Mouse (Mus musculus) c-Kit-positive CD71-negative TER-119-negative erythroid progenitor cells, embryonic 14.5 days (primary cell): ENCODE measurements at regions not wholly inside any gene's neighbourhood (a gene's known extent, or its start where the extent isn't known, plus 50 kb on each side); places are given as distances from the start of the nearest gene placed in this dataset.
A peak's percentile ranks its signal among the peaks of the same experiment; 100 is the strongest.
"Not testable (repeated sequence)": the region's sequence is repeated elsewhere in the genome, so short reads cannot be mapped to it uniquely, and the experiment has no call there.

Experiments
- DNase-seq: peaks from one replicate; pipeline ENCODE4 v3.0.0-alpha.2; 2013; ENCODE audit warnings: low read depth

DNA sequence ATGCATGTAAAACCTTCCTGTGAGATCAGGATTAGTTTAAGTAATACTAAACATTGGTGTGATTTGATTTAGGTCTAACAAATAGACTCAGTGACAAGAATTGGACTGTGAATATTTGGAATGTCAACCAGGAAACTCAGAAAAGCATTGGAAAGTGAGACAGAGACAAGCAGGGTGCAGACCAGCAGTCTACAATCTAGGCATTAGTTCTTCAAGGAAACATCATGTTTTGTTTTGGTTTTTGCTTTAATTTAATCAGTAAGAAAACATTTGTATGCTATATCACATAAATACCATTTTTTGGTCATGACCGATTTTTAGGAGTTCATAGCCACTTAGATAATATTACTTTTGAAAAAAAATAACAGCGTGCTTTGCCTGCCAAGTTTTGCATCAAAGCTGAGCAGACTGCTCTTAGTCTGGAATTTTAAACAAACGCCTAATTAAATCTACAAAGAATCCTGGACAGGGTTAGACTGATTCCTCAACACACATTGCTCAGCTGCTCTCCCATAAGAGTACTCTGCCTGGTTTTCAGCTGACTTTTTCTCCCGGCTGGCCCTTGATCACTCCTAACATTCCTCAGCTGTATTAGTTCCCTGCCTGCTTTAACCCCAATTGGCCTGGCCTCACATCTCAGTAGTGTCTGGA is 396.5 kb upstream of the Kcnh7 start:
- no peak for DNase-seq

DNA sequence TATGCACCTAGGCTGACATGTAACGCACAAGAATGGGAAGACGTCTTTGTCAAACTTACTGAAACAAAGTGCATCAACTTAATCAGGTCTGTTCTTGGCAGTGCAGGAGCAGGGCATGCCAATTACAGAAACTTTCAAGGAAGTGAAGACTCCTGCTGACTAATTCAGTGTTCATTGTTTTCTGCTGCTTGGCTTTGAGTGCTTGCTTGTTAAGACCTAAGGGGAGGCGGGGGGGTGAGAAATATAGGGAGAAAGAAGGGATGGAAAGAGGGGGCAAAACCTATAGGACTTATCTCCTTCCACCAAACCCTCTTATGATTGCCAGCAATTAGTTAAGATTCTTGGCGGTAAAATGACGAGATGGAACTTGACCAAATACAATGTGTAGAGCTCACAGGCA is 391.1 kb upstream of the Kcnh7 start:
- DNase-seq: no peak

DNA sequence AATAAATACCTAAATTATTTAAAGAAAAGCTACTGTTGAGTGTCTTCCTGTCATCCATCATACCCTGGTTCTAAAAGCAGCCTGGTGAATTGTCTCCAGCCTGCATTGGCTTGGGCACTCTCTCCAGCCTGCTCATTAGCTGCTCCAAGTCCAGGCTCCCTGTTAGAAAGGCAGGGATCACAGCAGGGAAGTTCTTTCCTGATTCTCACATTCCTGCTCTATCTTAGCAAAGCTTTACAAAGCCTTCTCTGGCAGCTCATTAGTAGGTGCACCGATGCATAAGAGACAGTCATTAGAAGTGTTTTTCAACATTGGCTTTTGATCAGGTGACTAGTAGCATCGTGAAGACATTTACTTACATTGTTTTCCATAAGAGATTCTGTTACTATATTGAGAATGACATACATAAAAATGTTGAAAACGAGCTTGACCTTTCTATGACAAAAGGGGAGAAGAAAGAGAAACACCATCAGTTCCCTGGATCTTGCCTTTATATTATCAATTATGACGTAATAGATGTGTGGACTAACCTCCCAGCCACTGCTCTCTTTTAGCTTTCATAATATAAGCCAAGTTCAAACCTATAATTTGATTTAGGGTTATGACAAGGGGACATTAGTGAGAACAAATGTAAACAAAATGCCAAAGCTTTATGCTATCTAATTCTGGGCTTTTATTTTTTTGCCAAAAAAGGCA is 390.1 kb upstream of the Kcnh7 start:
- no peak for DNase-seq

DNA sequence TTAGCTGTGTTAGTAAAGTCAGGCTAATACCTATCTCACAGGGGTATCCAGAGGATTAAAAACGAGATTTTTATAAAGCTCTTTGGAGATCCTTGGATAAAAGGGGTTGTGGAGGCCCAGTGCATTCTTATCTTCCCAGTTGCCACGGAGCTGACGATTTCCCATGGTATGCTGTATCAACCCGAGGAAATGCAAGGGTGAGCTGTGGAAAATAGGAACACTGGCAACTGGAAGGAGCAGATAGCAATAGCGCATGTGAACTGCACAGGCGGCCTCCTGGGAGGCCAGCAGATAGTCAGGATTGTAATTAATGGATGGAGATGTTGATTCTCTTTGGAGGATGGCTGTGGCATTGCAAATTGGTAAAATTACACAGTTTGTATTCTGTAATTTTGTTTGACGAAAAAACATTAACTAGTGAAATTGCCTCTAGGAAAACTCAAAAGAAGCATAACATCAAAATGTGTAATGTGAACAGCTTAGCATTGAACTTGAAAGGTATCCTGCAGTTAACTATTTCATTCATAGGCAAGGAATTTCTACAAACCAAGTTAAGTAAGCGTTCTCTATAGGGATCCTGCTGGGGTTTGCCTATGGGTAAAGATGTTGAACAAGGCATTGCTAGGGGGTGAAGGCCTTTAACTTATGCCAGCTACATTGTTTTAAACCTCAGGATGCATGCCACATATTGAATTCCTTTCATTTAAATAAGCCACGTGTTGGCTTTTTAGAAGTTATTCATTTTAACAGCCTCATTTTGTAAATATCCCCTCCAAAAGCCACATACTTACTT is 389.1 kb upstream of the Kcnh7 start:
- no peak for DNase-seq

DNA sequence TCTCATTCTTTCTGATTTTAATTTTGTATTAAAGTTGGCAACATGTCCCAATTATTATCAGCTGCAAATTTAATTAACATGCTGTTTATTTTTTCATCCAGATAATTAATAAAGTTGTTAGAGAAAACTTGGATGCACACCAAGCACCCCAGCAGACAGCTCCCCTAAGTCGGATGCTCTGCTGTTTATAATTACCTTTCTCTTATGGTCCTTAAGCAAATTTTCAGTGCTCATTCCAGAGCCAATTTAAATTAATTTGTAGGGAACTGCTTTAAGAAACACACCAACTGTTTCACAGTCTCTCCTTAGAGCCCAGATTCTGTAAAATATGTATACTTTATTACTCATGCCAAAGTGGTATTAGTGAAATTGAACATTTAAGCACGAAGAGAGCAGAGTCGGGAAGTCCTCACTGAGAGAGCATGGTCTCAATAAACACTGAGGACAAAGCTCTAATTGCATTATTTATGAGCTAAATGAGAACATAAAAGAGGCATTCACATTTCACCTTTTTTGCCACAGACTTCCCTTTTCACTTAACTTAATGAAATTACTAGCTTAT is 372.9 kb upstream of the Kcnh7 start:
- no peak for DNase-seq

DNA sequence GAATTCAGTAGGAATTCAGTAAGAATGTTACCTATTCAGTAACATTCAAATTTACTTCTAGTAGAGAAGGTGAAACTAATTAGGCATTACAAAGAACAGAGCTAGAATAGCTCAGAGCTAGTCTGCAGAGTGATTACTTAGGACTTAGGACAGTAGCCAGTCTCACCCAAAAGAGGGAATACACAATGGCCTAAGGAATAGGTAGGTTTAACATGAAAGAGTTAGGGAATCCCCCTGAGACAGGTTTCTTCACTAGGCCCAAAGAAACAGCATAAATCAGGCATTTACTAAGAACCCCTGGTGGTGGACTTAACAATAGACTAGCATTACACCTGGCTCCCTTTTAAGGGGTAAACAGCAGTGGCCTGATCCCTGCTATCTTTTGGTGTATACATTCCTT is 357.7 kb upstream of the Kcnh7 start:
- not testable (repeated sequence) for DNase-seq

DNA sequence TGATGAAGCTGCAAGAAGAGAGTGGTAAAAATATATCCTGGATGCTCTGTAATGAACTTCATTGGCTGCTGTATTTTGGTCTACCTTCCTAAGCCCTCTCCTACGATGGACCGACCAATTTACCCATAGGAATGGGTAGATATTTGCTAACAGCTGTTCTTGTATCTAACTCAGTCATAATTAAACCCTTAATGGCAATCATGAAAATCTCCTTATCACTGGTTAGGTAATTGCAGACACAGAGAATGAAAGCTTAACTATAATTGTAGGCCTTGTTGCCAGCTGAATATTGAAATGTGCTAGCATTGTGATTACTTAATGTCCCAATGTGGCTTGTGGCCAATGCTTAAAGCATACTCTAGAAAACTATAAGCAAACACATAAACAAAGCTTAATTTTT is 334.4 kb upstream of the Kcnh7 start:
- DNase-seq: no peak

DNA sequence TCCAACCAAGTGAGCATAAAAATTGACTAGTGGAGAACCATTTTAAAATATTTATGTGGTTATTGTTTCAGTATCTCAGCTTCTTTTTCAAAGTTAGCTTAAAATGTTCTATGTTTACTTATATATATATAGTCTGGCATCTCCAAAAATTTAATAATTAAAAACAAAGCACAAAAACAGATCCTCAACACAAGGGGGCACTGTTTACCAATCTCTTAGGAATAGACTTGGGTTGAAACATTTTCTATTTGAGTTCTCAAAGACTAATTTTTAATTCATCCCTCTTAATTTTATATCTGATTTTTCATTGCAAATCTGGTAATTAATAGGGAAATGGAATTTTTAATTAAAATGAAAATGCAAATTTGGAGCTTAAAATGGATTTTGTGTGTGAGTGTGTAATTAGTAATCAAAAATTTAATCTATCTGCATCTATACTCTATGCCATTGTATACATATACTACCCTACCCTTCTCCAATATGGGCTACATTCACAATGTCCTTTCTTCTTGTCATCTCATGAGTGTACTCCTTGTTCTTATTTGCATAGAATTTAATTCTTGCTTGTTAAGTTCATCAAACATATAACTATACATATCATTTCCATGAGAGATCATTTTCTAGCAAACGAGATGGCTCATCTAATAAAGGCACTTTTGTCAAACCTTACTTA is 329.6 kb upstream of the Kcnh7 start:
- DNase-seq: peak; percentile 7

DNA sequence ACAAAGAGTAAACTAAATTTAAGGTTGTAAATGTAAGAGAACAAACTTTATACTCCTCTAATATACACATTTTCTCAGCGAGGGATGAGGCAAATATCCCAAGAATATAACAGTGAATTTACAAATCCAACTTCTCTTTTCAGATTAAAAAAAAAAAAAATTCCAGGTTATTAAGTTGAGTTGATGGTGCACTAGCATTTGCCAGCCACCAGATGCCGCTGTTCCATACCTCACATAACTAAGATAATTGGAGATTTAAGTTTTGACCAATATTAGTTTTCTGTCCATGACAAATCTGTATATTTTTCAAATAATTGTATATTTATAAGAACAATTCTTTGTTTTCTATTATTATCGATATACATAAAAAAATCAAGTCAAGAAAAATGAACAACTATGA is 319.9 kb upstream of the Kcnh7 start:
- no peak for DNase-seq

DNA sequence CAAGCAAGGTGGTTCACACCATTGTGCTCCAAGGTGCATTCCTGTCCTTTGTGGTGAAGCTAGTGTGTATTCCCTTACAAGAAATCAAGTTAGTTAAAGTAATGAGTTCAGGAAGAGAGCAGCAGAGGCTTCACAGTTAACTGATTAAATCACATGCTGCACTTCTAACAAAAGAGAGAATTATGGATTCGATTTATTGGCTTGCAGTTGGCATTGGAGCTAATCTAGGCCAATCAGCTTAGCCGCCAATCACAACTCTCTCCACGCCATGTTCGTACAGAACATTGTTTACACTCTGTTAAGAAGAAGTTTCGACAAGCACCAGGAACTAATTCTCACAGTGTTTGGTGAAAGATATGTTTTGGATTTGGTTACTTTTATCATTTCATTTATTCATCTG is 292.3 kb upstream of the Kcnh7 start:
- no peak for DNase-seq

DNA sequence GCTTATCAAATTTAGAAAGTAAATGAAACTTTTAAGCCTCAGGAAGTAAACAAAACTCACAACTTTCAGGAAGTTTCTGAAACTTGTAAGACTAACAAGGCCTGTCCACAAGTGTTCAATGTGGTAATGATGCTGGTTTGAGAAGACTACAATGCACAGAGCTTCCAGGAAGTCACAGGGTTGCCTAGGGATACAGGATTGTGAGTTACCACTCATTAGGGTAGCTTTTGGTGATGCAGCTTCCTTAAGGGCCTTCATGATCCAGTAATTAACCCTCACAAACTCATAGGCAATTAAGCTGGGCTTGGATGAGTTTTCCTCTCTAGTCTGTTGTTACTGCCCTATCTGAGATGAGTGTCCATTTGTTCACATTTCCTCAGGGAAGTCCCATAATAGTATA is 291.2 kb upstream of the Kcnh7 start:
- no peak for DNase-seq

DNA sequence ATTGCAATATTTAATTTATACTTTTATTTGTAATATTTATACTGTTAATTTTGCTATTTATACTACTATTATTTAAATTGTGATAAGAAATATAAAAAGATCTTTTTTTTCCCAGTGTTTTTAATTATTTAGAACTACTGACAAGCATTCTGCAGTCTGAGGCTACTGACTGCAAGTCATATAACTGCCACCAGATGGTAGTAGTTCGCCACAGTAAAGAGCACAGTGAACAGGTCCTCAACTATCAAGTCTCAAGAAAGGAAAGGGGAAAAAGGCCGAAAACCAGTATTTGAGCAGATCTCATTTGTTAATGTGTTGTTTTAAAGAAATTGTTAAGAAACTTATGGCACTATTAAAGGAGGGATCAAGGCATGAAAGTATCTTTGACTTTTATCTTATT is 289.6 kb upstream of the Kcnh7 start:
- peak; percentile 5 for DNase-seq

DNA sequence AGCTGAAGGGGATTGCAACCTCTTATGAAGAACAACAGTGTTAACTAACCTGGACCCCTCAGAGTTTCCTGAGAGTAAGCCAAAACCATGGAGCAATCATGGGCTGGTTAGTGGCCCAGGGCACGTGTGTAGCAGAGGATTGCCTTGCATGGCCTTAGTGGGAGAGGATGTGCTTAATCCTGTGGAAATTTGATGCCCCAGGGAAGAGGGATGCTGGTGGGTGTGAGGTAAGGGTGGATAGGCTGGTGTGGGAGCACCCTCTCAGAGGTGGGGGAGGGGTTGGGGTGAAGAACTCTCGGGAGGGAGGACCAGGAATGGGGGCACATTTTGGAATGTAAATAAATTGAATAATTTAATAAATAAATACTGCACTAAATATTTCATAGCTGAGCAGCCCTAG is 288.2 kb upstream of the Kcnh7 start:
- DNase-seq: no peak

DNA sequence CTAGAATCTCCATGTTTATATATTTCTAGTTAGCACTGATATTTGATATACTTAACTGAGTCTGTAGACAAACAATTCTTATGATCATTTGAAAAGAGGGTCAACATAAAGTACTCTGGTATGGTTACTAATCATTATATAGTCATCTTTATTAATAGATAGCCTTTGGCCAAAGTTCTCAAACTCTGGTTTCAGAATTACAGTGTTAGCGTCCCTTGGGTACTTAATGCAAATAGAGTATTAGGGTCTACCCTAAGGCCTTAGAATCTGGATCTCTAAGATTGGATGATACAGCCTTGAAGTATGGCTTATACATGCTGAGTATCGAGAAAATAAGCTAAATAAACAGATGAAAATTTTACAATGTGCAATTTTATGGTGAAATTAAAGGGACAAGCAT is 275.0 kb upstream of the Kcnh7 start:
- no peak for DNase-seq

DNA sequence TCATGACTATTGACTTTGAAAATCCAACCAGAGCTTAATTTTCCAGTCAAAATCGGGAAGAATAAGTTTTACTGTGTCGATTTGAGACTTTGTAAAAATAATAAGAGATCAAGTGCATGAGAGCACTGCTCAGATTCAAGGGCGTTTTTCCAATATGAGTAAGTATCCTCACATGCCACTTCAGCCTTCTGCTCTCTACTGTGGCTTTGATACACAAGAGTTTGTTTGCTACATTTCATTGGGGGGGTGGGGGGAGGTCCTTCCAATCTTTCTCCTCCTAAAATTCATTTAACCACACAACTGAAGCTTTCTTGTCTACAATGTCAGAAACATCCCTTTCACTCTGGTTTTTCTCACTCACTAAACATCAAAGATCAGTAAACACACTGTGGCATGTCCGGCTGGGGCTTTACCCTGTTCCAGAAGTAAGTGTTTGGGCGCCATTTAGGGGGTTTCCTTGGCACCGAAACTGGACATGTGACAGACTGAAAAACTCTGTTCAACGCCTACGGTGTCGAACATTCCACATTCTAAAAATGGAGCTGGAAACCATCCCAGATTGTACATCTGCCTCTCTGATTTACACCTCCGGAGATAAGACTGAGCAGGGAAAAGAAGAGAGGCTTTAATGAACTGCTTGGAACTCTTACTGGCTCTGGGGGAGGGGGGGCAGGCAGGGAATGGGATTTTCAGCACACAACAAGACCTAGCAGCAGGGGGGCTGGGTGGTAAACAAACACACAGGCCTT is 270.4 kb upstream of the Kcnh7 start:
- no peak for DNase-seq

DNA sequence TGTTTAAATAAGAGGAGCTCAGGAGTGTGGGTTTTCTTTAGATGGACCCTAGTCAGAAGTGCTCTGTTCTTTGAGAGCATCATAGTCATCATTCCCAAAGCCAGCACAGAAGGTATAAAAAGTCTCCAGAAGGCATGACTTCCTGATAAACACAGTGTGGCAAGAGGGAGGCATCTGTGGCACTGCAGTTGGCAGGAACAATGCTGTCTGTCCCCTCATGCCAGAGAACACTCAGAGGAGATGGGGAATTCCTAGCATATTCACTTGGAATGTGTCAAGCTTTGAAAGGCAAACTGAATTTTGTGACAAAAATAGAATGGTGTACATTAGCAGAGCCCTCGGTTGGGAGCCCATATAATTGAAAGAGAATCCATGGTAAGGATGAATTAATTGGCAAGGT is 268.8 kb upstream of the Kcnh7 start:
- no peak for DNase-seq

DNA sequence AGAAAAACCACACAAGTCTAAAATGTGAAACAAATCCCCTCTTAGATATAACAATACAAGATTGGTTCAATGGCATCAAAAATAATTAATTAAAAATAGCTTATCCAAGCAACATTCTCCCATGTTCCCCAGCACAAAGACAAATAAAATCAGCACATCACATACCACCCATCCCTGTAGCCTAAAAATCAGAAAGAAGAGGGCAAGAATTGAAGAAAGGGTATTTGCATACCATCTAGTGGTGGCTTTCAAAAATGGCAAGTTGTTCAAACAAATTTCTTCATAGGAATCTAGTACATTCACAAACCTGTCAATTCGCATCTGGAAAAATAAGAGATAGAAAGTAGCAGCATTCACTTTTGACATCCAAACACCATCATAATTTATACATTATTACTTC is 268.1 kb upstream of the Kcnh7 start:
- DNase-seq: no peak

DNA sequence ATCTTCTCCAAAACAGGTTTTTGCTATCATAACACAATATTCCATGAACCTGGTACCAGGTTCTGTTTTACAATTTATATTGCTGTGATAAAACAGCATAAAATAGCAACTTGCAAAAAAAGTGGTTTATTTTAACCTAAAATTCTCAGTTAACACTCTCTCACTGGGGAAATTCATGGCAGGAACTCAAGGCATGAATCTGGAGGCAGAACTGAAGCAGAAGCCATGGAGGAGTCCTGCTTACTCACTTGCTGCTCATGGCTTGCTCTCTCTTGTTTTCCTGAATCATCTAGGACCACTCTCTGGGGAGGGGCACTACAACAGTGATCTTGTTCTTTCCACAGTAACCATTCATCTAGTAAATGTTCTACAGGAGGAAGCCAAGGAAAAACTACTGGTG is 250.2 kb upstream of the Kcnh7 start:
- DNase-seq: no peak

DNA sequence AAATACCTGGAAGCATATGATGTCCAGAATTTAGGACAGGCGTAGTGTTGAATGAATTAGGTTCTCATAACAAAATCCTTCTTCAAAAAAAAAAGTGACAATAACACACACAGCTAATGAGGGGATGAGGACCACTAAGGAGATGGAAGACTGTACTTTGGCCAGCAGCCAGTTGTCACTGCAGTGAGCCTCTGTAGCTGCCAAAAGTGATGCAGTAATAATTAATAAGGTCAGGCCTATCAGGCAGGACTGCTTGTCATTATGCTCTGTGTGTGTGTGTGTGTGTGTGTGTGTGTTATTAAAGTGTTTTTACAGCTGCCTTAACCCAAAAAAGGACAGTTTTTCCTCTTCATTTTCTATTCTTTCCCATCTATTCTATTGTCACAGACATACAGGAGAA is 221.3 kb upstream of the Kcnh7 start:
- DNase-seq: no peak
